Mouse (Mus musculus) CH12.LX (cell line): ENCODE results near the gene Afap1. TPM values are rescaled to one million over a fixed set of nuclear protein-coding genes. Genes with fewer than 3 reads are reported as not detected.

Source experiments
- DNase-seq: peaks from one replicate; pipeline ENCODE4 v3.0.0-alpha.2; 2013; ENCODE audit errors: extremely low read depth
- H3K27ac ChIP-seq: 2 replicates; pipeline ENCODE4 v1.5.1; 2012; ENCODE audit warnings: low read depth, mild to moderate bottlenecking, control low read depth, moderate library complexity; ENCODE audit not compliant: insufficient read depth
- H3K27me3 ChIP-seq: replicated peaks from 2 replicates; pipeline ENCODE3; 2012; ENCODE audit warnings: inconsistent platforms
- H3K36me3 ChIP-seq, 2 experiments: replicated peaks in 1 of 2; 2 replicates each; pipeline versions ENCODE3 to v1.6.1; 2012; ENCODE audit warnings: inconsistent platforms in 1 of 2, low read length in 1 of 2, mild to moderate bottlenecking in 1 of 2, mixed read lengths in 1 of 2, moderate library complexity in 1 of 2; ENCODE audit not compliant: control insufficient read depth in 1 of 2, insufficient read depth in 1 of 2
- H3K4me1 ChIP-seq, 2 experiments: 2 replicates each; pipeline ENCODE4 v1.6.1; 2012; ENCODE audit warnings: inconsistent platforms in 1 of 2, moderate library complexity in 1 of 2; ENCODE audit not compliant: insufficient read depth in 2 of 2, control insufficient read depth in 1 of 2
- H3K4me2 ChIP-seq: 2 replicates; pipeline ENCODE4 v1.6.1; 2012; ENCODE audit warnings: low read depth, mild to moderate bottlenecking, control low read depth; ENCODE audit not compliant: poor library complexity, insufficient read depth, severe bottlenecking
- H3K4me3 ChIP-seq, 3 experiments: fragments of 150-350 bp in 1 of 3; sonication (generic) in 1 of 3; replicated peaks in 1 of 3; 2 replicates each; pipeline versions ENCODE3 to v1.5.1; 2011 to 2012; ENCODE audit warnings: low read depth in 2 of 3, low read length in 2 of 3, mild to moderate bottlenecking in 2 of 3, moderate library complexity in 2 of 3, control low read depth in 1 of 3, improper control_type of control experiment in 1 of 3, inconsistent platforms in 1 of 3, mixed read lengths in 1 of 3; ENCODE audit not compliant: poor library complexity in 1 of 3
- H3K79me2 ChIP-seq: replicated peaks from 2 replicates; pipeline ENCODE4 v1.6.1; 2012; ENCODE audit warnings: mild to moderate bottlenecking, moderate library complexity; ENCODE audit not compliant: control insufficient read depth, poor library complexity, insufficient read depth, severe bottlenecking; ENCODE audit errors: extremely low read depth
- H3K9ac ChIP-seq: 2 replicates; pipeline ENCODE4 v1.6.1; 2012; ENCODE audit warnings: low read depth, mild to moderate bottlenecking, control low read depth, moderate library complexity; ENCODE audit not compliant: insufficient read depth
- H3K9me3 ChIP-seq: replicated peaks from 2 replicates; pipeline ENCODE3; 2012; ENCODE audit warnings: low read length, inconsistent platforms, mixed read lengths
- BHLHE40 ChIP-seq: IDR thresholded peaks from 2 replicates; pipeline ENCODE4 v1.6.1; 2011; ENCODE audit warnings: mild to moderate bottlenecking, low read depth, low read length, improper control_type of control experiment
- CHD1 ChIP-seq: IDR thresholded peaks from 2 replicates; pipeline ENCODE4 v1.6.1; 2012; ENCODE audit warnings: low read depth, low read length, improper control_type of control experiment, inconsistent platforms
- CHD2 ChIP-seq: IDR thresholded peaks from 2 replicates; pipeline ENCODE4 v1.6.1; 2011; ENCODE audit warnings: low read length, improper control_type of control experiment
- CTCF ChIP-seq, 2 experiments: IDR thresholded peaks in 1 of 2; conservative IDR thresholded peaks in 1 of 2; 2 replicates each; pipeline ENCODE4 v1.5.1; 2011 to 2012; ENCODE audit warnings: low read depth in 2 of 2, low read length in 2 of 2, improper control_type of control experiment in 1 of 2, inconsistent platforms in 1 of 2, mild to moderate bottlenecking in 1 of 2, moderate library complexity in 1 of 2
- E2F4 ChIP-seq: IDR thresholded peaks from 2 replicates; pipeline ENCODE4 v1.6.1; 2011; ENCODE audit warnings: low read depth, low read length, improper control_type of control experiment; ENCODE audit not compliant: insufficient replicate concordance
- ETS1 ChIP-seq: conservative IDR thresholded peaks from 2 replicates; pipeline ENCODE4 v1.6.1; 2012; ENCODE audit warnings: low read depth, mild to moderate bottlenecking, inconsistent platforms, low read length, improper control_type of control experiment, moderate library complexity
- GABPA ChIP-seq: IDR thresholded peaks from 2 replicates; pipeline ENCODE4 v1.6.1; 2012; ENCODE audit warnings: low read depth, low read length, improper control_type of control experiment, inconsistent platforms; ENCODE audit not compliant: insufficient replicate concordance
- IRF4 ChIP-seq: IDR thresholded peaks from 2 replicates; pipeline ENCODE4 v1.6.1; 2014; ENCODE audit warnings: low read depth, mild to moderate bottlenecking, inconsistent platforms, low read length, improper control_type of control experiment
- JUN ChIP-seq: IDR thresholded peaks from 2 replicates; pipeline ENCODE4 v1.6.1; 2011; ENCODE audit warnings: low read depth, mild to moderate bottlenecking, low read length, improper control_type of control experiment, moderate library complexity; ENCODE audit not compliant: insufficient read depth
- JUND ChIP-seq: conservative IDR thresholded peaks from 2 replicates; pipeline ENCODE4 v1.6.1; 2011; ENCODE audit warnings: low read depth, low read length, improper control_type of control experiment
- MAFK ChIP-seq: IDR thresholded peaks from 2 replicates; pipeline ENCODE4 v1.6.1; 2011; ENCODE audit warnings: low read length, improper control_type of control experiment; ENCODE audit not compliant: insufficient replicate concordance
- MAX ChIP-seq: IDR thresholded peaks from 2 replicates; pipeline ENCODE4 v1.6.1; 2011; ENCODE audit warnings: low read length, improper control_type of control experiment
- MAZ ChIP-seq: IDR thresholded peaks from 2 replicates; pipeline ENCODE4 v1.6.1; 2012; ENCODE audit warnings: low read depth, mild to moderate bottlenecking, inconsistent platforms, low read length, improper control_type of control experiment, moderate library complexity
- MEF2A ChIP-seq: IDR thresholded peaks from 2 replicates; pipeline ENCODE4 v1.6.1; 2014; ENCODE audit warnings: low read depth, mild to moderate bottlenecking, inconsistent platforms, low read length, improper control_type of control experiment, borderline replicate concordance
- NELFE ChIP-seq: IDR thresholded peaks from 2 replicates; pipeline ENCODE4 v1.6.1; 2011; ENCODE audit warnings: low read depth, low read length, improper control_type of control experiment
- PAX5 ChIP-seq: IDR thresholded peaks from 2 replicates; pipeline ENCODE4 v1.6.1; 2012; ENCODE audit warnings: low read length, inconsistent platforms, mixed read lengths
- POLR2AphosphoS2 ChIP-seq: IDR thresholded peaks from 2 replicates; pipeline ENCODE4 v1.6.1; 2011; ENCODE audit warnings: low read depth, low read length, improper control_type of control experiment
- SIN3A ChIP-seq: IDR thresholded peaks from 2 replicates; pipeline ENCODE4 v1.6.1; 2012; ENCODE audit warnings: low read length, improper control_type of control experiment, inconsistent platforms
- SMC3 ChIP-seq: IDR thresholded peaks from 2 replicates; pipeline ENCODE4 v1.6.1; 2011; ENCODE audit warnings: low read depth, low read length, improper control_type of control experiment
- TBP ChIP-seq: conservative IDR thresholded peaks from 2 replicates; pipeline ENCODE4 v1.6.1; 2011; ENCODE audit warnings: low read depth, low read length, improper control_type of control experiment
- ZC3H11A ChIP-seq: IDR thresholded peaks from 2 replicates; pipeline ENCODE4 v1.6.1; 2012; ENCODE audit warnings: low read depth, mild to moderate bottlenecking, inconsistent platforms, low read length, improper control_type of control experiment
- ZKSCAN1 ChIP-seq: IDR thresholded peaks from 2 replicates; pipeline ENCODE4 v1.6.1; 2012; ENCODE audit warnings: low read depth, inconsistent platforms, low read length, improper control_type of control experiment, borderline replicate concordance
- ZNF384 ChIP-seq: IDR thresholded peaks from 2 replicates; pipeline ENCODE4 v1.6.1; 2012; ENCODE audit warnings: low read depth, low read length, improper control_type of control experiment, inconsistent platforms
- dilution Hi-C: fragments of 300-500 bp; cut with MboI; formaldehyde crosslinking; loops from 2 replicates; pipeline ENCODE4 v1.14.3; 2020; ENCODE audit warnings: low sequenced_read_pairs; ENCODE audit not compliant: extremely low pct_unique_long_range_greater_than_20kb, extremely low pct_ligation_motif_present
- in situ Hi-C: fragments of 300-500 bp; cut with MboI; formaldehyde crosslinking; loops from 3 replicates; pipeline ENCODE4 v1.14.3; 2019; ENCODE audit warnings: low sequenced_read_pairs, low pct_ligation_motif_present, low pct_unique_long_range_greater_than_20kb, mixed read lengths
- polyA plus RNA-seq: library from polyadenylated mRNA; unstranded; fragments of >175 nt; gene quantifications from 2 replicates; pipeline ENCODE4 v1.2.1, GENCODE M21; 2012; ENCODE audit warnings: low read depth; ENCODE audit not compliant: insufficient read length
- total RNA-seq, 2 experiments: library from RNA; depleted of rRNA; stranded (reverse); fragments of 300-350 nt in 1 of 2; fragments of >200 nt in 1 of 2; gene quantifications; 2 replicates each; pipeline ENCODE4 v1.2.3; 2012 to 2014

Gene Afap1
- total and polyA plus RNA-seq, 3 experiments: 0.32 to 4.0 (median 0.86) TPM

- Histone ChIP-seq H3K4me3 (no peak overlapping the region), H3K9me3 (no peaks in the 10 kb centered on the region), H3K36me3 (no peaks in the 10 kb centered on the region), H3K27me3 (peaks cover 59% of the 10 kb centered on the region), H3K79me2 (no peaks in the 10 kb centered on the region), H3K4me1 (peaks cover 3% of the 10 kb centered on the region in 2 experiments; a peak in 2 of 4 replicates), H3K4me2 (no peak overlapping the region), H3K27ac (no peak overlapping the region), H3K9ac (no peak overlapping the region)
- in situ Hi-C loops (no loop called here), dilution Hi-C loops (no loop called here)
- TF ChIP-seq MAFK (no peak), NELFE (no peak), CHD2 (no peak), CTCF (conservative IDR thresholded peaks at IDR 0.05 in 1 of 2, IDR thresholded peaks at IDR 0.05 in 1 of 2; ENCODE audit: low read depth in 2 of 2, low read length in 2 of 2) (no peak), JUN (no peak), IRF4 (no peak), E2F4 (no peak), ZKSCAN1 (no peak), MAZ (no peak), TBP (no peak), ZNF384 (no peak), MAX (no peak), SMC3 (no peak), JUND (no peak), BHLHE40 (no peak)
- no peak for DNase-seq
These were observed 147.5 kb downstream of the Afap1 start for GRCm38 (mm10) chr5:36040398-36041235.

GRCm38 (mm10) chr5:36041236-36041562, 148.1 kb downstream of the Afap1 start:
- H3K27me3 ChIP-seq: peaks cover 61% of the 10 kb centered on the region
- H3K79me2 ChIP-seq: no peaks in the 10 kb centered on the region
- no peak overlapping the region for H3K4me2 ChIP-seq
- DNase-seq: no peak
- no peaks in the 10 kb centered on the region for H3K9me3 ChIP-seq
- in situ Hi-C loops (no loop called here), dilution Hi-C loops (no loop called here)
- H3K27ac ChIP-seq: no peak overlapping the region
- peaks cover 3% of the 10 kb centered on the region in 2 experiments; a peak in 2 of 4 replicates for H3K4me1 ChIP-seq
- H3K36me3 ChIP-seq: no peaks in the 10 kb centered on the region
- H3K4me3 ChIP-seq: no peak overlapping the region
- no peak for TF ChIP-seq BHLHE40
- TF ChIP-seq POLR2AphosphoS2: no peak
- no peak for TF ChIP-seq MAZ
- no peak for TF ChIP-seq ETS1
- TF ChIP-seq ZNF384: no peak
- TF ChIP-seq MEF2A: no peak
- TF ChIP-seq SIN3A: no peak
- TF ChIP-seq JUND: no peak
- no peak for TF ChIP-seq CHD1
- TF ChIP-seq ZC3H11A: no peak
- TF ChIP-seq PAX5: no peak
- no peak for TF ChIP-seq GABPA
- H3K9ac ChIP-seq: no peak overlapping the region
